Mouse (Mus musculus) lung, embryonic 16.5 days (tissue): ENCODE data around the gene Relch. TPM values are rescaled to one million over a fixed set of nuclear protein-coding genes. Genes with fewer than 3 reads are reported as not detected.

Source experiments
- ATAC-seq: fragments of 200-750 bp; cut with Nextera tagmentation; 2 replicates; pipeline ENCODE4 v1.8.0; 2017; ENCODE audit warnings: low read depth, mild to moderate bottlenecking, moderate library complexity
- H3K27ac ChIP-seq: fragments of 300-500 bp; sonication (generic); 2 replicates; pipeline ENCODE4 v1.5.1; 2014; ENCODE audit warnings: mild to moderate bottlenecking, control low read depth, low read length
- H3K27me3 ChIP-seq: fragments of 300-500 bp; sonication (generic); 2 replicates; pipeline ENCODE4 v1.6.1; 2014; ENCODE audit warnings: low read depth, low read length, mixed read lengths; ENCODE audit not compliant: control insufficient read depth, insufficient read depth
- H3K36me3 ChIP-seq: fragments of 300-500 bp; sonication (generic); 2 replicates; pipeline ENCODE4 v1.6.1; 2014; ENCODE audit warnings: low read length; ENCODE audit not compliant: control insufficient read depth, insufficient read depth
- H3K4me1 ChIP-seq: fragments of 300-500 bp; sonication (generic); replicated peaks from 2 replicates; pipeline ENCODE4 v1.6.1; 2014; ENCODE audit warnings: low read length, mixed read lengths; ENCODE audit not compliant: control insufficient read depth, insufficient read depth
- H3K4me2 ChIP-seq: fragments of 300-500 bp; sonication (generic); 2 replicates; pipeline ENCODE4 v1.6.1; 2014; ENCODE audit warnings: low read depth, low read length, control low read depth
- H3K4me3 ChIP-seq: fragments of 300-500 bp; sonication (generic); 2 replicates; pipeline ENCODE4 v1.5.1; 2014; ENCODE audit warnings: mild to moderate bottlenecking, low read length, control low read depth
- H3K9ac ChIP-seq: fragments of 300-500 bp; sonication (generic); 2 replicates; pipeline ENCODE4 v1.6.1; 2014; ENCODE audit warnings: low read length, control low read depth
- H3K9me3 ChIP-seq: fragments of 300-500 bp; sonication (generic); 2 replicates; pipeline ENCODE4 v1.6.1; 2016; ENCODE audit warnings: low read length; ENCODE audit not compliant: control insufficient read depth
- WGBS: fragments of 180-500 bp; shearing (Covaris S2); extraction: QIAGEN DNeasy Blood & Tissue Kit; methylation state at CpG from one replicate; pipeline ENCODE4 v1.1.7; 2014; 5-methylcytosine and 5-hydroxymethylcytosine counted together
- polyA plus RNA-seq: library from polyadenylated mRNA; unstranded; fragments of >200 nt; fragmentation: Nextera tagmentation; extraction: Ambion mirVana; gene quantifications from 2 replicates; pipeline ENCODE4 v1.2.1, GENCODE M21; 2015

Gene Relch
- polyA plus RNA-seq, 1 experiment from 2014 or later, result 23.9 TPM

DNA sequence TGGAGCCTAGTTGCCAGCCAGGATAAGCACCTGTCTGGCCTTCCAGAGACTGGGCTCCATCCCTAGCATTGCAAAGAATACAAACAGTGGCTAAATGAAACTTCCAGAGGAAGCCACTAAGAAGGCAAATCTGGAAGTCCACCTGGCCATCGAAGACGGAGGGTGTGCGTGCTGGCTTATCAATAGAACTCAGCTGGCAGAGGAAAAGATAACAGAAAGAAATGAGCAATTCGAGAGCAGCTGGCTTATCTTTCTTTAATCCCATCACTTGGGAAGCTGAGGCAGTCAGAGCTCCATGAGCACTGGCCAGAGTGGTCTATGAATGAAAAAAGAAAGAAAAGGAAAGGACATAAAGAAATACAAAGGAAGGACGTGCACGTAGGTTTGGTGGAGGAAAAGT lies 136.9 kb downstream of the Relch start:
- no peak overlapping the region for H3K9ac ChIP-seq
- no peak overlapping the region for H3K4me2 ChIP-seq
- no peak overlapping the region for H3K4me3 ChIP-seq
- no peak for ATAC-seq
- H3K27ac ChIP-seq, result no peak overlapping the region
- 75% methylated on average over 6 of the region's 6 CpGs for WGBS
- no peaks in the 10 kb centered on the region for H3K36me3 ChIP-seq
- H3K4me1 ChIP-seq, result no peaks in the 10 kb centered on the region
- H3K9me3 ChIP-seq, result no peaks in the 10 kb centered on the region
- no peaks in the 10 kb centered on the region for H3K27me3 ChIP-seq

DNA sequence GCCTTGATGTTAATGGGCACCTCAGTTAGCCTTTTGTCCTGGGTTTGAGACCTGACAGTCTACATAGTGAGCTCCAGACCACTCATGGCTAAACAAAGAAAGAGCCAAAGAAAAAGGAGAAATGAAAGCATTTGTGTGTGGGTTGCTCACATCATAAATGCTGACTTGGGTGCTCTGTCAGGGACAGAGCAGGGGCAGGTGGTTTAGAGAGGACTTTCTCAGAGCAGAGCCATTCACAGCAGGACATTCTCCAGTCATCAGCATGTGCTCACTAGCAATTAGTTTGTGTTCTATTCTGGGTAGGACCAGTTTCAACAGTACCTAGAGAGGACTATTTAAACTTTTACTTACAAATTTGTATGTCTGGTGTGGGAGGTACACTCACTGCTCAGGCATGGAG lies 137.6 kb downstream of the Relch start:
- ATAC-seq, result no peak
- H3K9ac ChIP-seq, result no peak overlapping the region
- no peak overlapping the region for H3K27ac ChIP-seq
- no peak overlapping the region for H3K4me3 ChIP-seq
- no peak overlapping the region for H3K4me2 ChIP-seq
- no peaks in the 10 kb centered on the region for H3K4me1 ChIP-seq
- H3K9me3 ChIP-seq, result no peaks in the 10 kb centered on the region
- H3K27me3 ChIP-seq, result no peaks in the 10 kb centered on the region
- H3K36me3 ChIP-seq, result no peaks in the 10 kb centered on the region

DNA sequence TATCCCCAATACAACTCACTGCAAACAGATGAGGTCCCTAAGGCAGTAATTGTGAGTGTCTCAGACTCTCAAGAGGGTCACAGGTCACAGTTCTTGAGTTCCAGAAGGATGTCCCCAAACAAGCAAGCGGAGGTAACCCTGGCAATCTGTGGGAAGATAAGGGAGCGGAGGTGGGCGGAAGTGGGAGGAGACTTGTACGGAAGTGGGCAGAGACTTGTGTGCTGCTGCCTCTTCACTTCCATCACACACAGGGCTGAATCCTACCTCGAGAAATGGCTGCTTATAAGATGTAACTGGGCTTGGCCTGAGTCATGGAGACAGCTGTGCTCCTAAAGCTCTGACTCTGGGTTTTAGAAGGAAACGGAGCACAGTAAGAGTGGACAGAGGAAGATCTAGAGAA lies 139.3 kb downstream of the Relch start:
- H3K4me3 ChIP-seq, result no peak overlapping the region
- H3K9me3 ChIP-seq, result no peaks in the 10 kb centered on the region
- H3K4me1 ChIP-seq, result no peaks in the 10 kb centered on the region
- no peak overlapping the region for H3K9ac ChIP-seq
- H3K27ac ChIP-seq, result no peak overlapping the region
- no peak for ATAC-seq
- H3K36me3 ChIP-seq, result no peaks in the 10 kb centered on the region
- 0 out of 2 replicates have a peak overlapping the region, but pooled peaks have one; percentile 9 for H3K4me2 ChIP-seq
- H3K27me3 ChIP-seq, result no peaks in the 10 kb centered on the region
- WGBS, result 42% methylated on average over 6 of the region's 6 CpGs

DNA sequence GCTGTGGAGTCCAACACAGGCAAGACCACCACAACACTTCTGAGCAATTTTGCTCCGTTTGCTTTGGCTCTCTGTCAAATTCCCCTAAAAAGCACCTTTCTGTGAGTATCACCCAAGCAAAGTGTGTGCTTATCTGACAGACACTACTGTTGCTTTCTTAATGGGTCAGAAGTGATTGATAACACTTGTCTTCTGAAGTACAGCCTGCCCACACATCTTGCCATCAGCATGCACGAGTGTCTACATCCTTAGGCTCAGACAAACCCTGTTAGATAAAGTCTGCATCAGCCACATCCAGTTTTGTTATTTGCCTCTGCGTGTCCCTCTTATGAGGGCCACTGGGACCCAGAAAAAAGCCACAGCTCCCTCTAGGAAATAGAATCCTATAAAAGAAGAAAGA lies 140.6 kb downstream of the Relch start:
- no peak overlapping the region for H3K27ac ChIP-seq
- no peaks in the 10 kb centered on the region for H3K27me3 ChIP-seq
- ATAC-seq, result no peak
- H3K9ac ChIP-seq, result no peak overlapping the region
- WGBS, result 36% methylated on average over 3 of the region's 3 CpGs
- no peaks in the 10 kb centered on the region for H3K4me1 ChIP-seq
- H3K4me3 ChIP-seq, result no peak overlapping the region
- H3K9me3 ChIP-seq, result no peaks in the 10 kb centered on the region
- H3K4me2 ChIP-seq, result no peak overlapping the region
- no peaks in the 10 kb centered on the region for H3K36me3 ChIP-seq

Other genes starting within 250 kb of the Relch start
- gene Pign, start 184 bp upstream of the Relch start, polyA plus RNA-seq, result 16.2 and 17.3 TPM in 2 replicates
- 1.4 and 1.8 TPM in 2 replicates for gene Tnfrsf11a, start 116.9 kb downstream of the Relch start, polyA plus RNA-seq